Mouse (Mus musculus) cerebellum, adult 11 months (tissue): Measurements from ENCODE around the gene Gm9945.

Source experiments
- DNase-seq: peaks from one replicate; pipeline ENCODE4 v3.0.0; 2022

The Gm9945 gene

DNA sequence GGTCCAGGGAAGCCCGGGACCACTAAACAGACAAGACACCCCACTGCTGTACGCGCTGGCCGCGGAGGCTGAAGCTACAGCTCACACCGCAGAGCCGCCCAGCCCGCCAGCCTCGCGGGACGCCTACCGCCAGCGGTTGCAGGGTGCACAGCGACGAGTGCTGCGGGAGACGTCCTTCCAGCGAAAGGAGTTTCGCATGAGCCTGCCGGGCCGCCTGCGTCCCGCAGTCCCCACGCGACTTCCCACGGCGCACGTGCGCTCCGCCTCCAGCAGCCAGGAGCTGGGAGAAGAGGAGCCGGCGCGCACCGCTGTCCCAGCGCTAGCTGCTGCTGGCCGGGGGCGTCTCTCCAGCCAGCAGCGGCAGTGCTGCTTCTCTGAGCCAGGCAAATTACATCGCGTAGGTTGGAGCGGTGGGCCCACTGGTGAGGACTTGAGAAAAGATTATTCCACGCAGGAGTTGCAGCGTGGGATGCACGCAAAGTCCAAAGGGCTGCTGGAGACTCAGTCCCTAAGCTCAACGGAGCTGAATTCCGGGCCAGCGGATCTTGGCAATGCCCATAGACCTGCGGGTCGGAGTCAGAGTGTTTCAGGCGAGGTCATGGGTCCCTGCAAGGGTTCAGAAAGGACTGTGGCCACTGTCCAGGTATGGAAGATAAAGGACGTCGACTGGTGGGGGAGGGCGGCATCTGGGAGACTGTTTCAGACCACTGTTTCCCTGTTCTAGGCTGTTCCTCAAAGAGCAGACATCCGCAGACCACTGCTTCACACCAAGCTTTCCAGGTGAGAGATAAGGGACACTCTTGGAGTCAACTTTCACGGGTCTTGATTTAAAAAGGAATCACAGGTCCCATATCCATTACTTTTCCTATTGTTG is 16.2 kb upstream of the Gm9945 start:
- no peak for DNase-seq

DNA sequence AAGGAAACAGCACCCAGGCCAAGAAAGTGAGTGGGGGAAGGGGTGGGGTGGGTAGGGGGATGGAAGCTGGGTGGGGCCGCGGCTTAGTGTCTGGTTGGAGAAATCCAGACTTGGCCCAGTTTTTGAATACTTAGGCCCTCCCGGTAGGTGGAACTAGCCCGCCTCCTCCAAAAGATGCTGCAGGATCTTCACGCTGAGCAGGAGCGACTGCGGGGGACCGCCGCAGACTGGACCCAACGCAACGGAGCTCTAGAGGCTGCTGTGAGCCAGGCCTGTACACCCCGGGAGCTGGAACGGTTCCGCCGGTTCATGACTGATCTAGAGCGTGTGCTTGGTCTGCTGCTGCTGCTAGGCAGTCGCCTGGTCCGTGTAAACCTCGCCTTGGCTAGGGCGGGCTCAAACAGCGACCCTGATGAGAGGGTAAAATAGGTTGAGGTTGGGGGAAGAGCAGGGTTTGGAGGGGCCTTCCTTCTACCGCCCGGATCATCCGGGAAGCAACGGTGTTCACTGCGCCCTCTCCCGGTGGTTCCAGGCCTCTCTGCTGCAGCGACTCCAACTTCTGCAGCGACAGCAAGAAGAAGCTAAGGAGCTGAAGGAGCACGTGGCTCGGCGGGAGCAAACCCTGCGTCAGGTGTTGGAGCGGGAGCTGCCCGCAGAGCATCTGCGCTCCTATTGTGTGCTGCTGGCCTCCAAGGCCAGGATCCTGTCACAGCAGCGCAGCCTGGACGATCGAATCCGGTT is 13.6 kb upstream of the Gm9945 start:
- peak; percentile 86 for DNase-seq

DNA sequence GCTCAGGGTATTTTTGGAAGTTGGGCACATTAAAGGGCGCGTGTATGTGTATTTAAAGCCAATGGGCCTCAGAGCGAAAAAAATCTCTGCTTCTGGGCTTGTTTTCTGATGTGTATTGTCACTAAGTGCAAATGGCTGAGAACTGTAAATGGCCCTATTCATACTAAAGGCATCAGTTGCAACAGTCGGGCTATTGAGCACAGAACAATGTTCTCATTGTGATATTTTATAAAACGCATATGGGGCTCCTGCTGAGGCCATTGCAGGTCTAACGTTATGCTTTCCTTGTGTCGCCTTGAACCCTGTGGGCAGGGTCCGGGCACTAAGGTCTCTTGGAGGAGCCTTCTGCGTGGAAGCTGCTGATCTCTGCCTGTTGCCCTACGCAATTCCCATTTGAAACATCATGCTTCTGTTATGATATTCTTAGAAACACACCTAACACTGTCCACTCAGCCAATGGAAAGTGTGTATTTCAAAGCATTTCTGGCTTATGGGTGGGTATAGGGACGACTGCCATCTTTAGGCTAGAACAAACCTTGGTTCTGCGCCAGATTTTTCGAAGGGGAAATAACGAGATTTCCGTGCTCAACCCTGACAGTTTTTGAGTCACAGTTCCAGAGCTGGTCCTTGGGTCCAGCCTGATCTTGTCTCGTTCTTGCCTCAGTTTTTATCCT is 10.5 kb upstream of the Gm9945 start:
- no peak for DNase-seq

DNA sequence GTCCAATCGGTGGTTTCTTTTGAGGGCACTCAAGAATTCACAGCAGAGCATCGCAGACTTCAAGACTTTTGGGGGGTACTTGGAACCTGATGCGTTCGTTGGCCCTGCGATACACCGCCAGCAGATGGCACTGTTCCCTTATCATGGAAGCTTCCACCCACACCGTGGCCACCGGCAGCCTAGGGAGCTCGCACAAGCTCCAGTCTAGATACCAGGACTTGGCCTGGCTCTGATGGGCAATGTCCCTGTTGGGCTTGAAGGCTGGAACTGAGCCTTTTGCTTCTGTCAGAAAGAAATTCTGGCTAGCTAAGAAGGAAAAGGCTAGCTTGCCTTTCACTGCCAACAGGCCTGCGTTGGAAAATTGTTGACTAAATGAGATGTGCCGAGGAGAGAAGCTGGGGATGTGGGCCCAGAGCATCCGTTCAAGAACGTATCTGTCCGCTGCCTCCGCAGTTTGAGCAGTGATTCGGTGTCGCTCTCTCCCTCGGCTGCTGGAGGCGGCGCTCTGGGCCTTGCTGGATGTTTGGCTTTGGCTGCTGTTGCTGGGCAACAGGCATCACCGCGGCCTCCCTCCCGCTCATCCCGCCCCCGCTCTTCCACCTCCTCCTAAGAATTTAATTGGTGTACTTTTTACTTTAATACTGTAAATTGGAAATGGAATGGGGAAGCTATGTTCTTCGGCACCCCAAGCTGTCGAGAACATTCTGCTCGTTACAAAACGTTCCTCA is 9.8 kb upstream of the Gm9945 start, which contains the start of gene Gm9837:
Gm9837 (minus strand) TSS at position 512 of the 728 bp plus-strand sequence.
- peak; percentile 92 for DNase-seq

DNA sequence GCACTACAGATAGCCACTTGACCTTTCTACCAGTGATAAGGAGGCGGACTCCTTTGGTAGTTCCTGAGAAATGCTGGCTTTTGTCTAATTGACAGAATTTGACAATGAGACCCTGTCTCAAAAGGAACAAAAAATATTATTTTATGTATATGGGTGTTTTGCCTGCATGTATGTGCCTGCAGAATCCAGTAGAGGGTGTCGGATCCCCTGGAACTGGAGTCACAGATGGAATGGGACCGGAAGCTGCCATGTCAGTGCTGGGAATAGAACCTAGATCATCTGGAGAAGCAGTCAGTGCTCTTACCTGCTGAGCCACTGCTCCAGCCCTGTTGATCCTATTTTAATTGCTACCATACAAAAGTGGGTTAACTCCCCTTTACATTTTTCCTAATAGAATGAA is 7.3 kb upstream of the Gm9945 start:
- DNase-seq = no peak

DNA sequence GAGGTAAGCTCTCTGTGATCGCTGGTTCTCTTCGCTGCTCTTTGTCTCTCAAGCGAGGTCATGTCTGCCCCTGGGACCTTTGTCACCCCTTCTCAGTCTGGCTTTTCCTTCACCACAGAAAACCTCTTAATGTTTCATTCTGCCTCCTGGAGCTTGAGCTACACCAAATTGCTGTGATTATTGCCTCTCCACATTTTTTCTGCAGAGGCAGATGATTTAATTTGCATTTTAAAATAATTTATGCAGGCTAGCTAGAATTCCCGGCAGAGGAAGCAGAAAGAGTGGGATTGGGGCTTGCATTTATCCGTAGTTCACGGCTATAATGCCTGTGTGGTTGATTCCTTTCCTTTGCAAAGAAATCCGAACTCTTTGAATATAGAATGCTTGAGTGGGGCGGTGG is 4.3 kb upstream of the Gm9945 start:
- no peak for DNase-seq

DNA sequence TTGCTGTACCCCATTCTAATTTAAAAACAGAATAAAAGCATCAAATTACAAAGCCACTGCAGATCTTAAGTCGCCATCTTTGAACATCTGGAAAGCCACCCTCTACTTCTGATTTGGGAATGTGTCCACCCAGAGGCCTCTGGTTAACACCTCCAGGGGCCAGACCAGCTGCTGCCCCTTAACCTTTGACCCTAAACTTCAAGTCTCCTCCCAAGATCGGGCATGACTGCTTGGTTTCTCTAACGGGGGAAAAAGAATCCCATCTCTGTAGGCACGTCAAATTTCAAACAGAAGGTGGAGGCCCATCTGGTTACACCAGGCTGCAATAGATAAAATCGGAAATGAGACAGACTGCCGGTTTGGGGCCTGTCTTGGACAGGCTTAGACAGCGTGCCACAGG is 2.1 kb upstream of the Gm9945 start:
- no peak for DNase-seq

DNA sequence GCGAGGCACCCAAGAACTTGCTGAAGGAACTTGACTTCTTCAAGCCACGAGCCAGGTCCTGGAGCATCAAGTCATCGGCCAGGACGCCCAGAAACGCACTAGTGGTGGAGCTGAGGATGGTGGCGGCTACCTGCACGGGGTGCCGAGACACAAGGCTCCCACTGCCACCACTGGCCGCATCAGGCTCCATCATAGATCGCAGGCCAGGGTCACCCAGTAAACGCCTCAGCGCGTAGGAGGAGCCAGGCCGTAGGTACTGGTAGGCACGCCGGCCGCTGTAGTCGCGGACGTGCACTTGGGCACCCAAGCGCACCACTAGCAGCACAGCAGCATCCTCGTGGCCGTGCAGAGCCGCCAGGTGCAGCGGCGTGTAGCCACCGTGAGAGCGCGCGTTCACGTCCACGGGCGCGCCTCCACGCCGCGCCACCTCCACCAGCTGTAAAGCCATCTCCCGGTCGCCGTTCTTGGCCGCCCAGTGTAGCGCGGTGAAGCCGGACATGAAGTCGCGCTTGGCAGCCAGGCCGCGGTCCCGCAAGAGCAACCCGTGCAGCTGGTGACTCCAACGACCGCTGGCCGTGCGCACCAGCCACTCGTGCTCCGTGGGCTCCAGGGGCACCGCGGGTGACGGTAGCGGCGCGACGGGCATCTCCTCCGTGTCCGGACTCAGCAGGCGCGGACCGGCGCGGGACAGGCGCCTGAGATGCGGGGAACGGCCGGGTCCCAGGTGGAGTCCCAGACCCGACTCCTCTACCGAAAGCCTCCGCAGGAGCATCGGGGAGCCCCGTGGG is 1.4 kb upstream of the Gm9945 start:
- DNase-seq = peak; percentile 54

DNA sequence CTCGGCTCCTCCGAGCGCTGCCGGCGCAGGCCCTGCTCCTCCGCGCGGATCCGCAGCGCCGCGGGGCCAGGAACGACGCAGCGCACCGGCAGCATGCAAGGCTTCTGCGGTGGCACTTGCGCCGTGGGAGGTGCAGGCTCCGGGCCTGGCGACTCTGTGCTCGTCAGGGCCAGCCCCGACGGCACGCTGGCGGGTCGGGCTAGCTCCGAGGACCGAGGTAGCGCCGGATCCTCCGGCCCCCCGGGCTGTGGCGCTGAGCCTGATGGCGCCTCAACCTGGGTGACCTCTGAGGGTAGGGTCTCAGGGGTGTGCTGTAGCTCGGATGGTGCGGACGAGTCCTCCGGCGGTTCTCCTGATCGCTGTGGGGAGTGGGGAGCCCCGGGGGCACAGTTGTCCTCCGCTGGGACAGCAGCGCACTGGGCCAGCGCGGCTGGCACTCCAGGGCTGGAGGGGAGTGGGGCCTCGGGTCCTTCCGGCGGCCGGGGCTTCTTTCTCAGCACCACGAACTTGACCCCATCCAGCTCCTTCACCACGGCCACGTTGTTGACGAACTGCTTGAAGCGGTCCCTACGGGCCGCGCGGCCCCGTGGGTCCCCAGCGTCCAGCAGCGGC is 689 bp upstream of the Gm9945 start:
- DNase-seq = peak; percentile 50

DNA sequence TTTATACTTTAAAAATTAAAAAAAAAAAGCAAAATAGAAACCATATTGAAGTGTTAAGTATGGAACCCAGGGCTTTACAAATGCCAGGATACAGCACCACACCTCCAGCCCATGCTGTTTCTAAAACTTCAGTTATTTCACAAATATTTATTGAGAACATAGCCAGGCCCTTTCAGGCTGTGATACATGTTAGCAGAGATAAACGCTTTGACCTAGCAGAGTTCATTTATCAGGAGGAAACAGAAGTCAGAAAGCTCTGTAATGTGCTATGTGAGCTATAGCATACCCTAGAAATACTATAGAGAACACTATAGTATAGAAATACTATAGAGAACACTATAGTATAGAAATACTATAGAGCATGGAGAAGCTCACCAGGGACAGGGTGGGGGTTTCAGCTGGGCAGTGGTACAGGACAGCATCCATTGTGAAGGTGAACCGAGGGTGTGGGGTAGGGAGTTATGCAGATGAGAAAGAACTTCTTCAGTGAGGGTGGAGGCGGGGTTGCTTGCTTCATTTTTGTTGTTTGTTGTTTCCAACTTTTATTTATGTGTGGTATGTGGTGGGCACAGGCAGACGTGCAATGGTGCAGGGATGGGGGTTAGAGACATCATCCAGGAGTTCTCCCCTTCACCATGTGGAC is 1.2 kb downstream of the Gm9945 start:
- no peak for DNase-seq

DNA sequence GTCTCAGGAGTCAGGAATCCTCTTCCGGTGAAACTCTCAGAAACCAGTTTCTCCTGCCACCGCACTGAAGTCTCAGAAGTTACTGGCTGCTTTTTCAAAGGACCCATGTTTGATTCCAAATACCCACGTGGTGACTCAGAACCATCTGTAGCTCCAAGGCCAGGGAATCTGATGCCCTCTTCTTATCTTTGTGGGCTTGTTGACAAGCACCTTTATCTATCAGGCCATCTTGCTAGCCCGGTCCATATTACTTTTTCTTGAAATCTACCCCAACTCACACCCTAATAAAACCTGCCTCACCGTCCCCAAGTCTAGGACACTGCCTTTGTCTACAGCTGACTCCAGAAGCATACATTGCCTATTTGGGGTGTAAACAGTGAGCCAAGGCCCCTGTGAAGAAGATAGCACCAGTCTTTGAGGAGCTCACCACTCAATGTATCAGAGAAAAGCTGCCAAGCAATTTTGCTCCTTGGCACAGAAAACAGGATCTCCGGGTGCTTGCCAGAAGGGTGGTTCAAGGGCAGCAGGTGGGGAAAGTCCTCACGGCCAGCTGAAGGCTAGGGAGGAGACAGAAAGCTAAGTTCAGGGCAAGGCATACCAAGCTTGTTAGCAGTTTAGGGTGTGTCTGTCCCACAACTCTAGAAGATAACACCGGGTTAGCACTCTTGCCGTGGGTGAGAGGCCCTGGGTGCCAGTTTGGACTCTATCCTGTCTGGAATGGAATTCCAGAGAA is 3.4 kb downstream of the Gm9945 start:
- DNase-seq = peak; percentile 59

DNA sequence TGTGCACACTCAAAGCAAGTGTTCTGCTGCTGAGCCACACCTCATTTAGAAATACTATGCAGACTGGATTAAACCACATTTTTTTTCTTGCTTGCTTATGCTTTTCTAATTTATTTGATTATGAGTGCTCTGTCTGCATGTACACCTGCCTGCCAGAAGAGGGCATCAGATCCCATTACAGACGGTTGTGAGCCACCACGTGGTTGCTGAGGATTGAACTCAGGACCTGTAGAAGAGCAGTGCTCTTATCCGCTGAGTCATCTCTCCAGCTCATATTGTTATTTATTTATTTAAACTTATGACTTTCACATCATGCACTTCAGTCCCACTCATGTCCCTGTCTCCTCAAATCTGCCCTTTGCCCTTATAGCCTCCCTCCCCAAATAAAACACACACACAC is 5.8 kb downstream of the Gm9945 start:
- DNase-seq = no peak

DNA sequence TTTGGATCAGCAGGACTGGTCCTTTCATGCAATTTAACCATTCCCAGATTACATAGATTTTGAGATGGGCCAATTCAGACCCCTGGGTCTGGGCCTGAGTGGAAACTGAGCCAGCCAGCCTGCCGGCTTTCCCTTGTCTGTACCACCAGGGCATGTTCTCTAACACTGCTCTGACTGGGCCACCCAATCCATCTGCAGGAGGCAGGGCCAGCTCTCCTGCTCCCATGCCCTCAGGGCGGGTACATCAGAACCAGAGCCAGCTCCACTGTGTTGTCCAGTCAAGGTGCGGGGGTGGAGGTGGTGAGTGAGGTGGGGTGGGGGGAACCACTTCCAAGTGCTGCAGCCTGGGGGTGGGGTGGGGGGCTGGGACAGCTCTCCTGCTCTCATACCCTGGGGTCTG is 6.4 kb downstream of the Gm9945 start:
- DNase-seq = no peak

DNA sequence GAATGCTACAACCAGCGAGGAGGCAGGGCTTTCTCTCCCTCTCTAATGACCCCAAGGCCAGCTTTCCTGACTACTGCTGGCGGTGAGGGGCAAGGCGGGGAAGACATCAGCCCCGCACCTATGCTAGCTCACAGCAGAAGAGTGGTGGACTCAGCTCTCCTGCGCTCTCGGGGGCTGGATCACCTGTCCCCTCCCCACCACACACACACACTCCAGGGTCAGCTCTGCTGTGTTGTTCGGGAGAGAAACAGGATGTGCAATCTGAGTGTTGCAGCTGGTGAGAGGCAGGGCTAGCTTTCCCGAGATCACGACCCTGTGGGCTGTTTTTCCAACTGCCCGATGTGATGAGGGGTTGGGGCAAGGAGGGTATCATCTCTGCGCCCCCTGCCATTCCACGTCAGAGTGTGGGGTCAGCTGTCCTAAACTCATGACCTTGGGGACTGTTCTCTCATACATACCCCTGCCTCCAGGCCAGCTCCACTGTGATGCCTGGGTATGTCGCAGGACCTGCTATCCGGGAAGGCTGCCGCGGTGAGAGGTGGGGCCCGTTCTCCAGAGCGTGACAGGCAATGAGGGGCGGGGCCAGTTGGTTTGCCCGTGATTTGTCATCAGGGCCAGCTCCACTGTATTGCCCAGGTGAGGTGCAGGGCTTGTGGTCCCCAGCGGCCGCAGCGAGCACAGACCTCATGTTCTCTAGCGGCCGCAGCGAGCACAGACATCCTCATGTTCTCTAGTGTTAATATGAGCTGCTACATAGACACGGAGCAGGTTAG is 7.0 kb downstream of the Gm9945 start:
- peak; percentile 83 for DNase-seq

DNA sequence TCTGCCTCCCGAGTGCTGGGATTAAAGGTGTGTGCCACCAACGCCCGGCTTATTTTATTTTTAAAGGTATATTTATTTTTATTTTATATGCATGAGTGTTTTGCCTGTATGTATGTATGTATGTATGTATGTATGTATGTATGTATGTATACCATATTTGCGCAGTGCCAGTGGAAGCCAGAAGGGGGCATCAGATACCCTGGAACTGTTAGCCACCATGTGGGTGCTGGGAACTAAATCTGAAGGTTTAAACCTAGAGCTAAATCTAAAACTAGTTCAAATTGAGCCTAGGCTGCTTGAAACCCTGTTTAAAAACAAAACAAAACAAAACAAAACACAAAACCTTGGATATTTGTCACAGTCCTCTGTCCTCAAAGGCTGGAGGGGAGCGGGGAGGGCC is 9.0 kb downstream of the Gm9945 start:
- no peak for DNase-seq

DNA sequence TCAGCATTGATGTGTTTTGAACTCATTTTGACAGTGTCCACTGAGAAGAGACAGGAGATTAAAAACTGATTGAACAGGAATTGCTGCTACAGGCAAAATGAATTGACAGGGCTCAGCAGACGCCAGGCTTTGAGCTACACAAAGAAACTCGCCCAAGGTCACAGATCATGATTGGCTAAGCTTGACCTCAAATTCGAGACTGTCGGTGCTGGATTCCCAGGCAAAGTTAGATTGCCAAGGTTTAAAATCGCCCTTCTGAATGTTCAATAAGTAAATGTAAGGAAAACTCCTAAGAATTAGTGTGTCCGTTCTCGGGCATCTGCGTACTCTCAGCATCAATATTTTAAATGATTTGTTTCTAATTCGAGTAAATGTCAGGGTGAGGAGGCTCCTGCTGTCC is 9.5 kb downstream of the Gm9945 start:
- no peak for DNase-seq

DNA sequence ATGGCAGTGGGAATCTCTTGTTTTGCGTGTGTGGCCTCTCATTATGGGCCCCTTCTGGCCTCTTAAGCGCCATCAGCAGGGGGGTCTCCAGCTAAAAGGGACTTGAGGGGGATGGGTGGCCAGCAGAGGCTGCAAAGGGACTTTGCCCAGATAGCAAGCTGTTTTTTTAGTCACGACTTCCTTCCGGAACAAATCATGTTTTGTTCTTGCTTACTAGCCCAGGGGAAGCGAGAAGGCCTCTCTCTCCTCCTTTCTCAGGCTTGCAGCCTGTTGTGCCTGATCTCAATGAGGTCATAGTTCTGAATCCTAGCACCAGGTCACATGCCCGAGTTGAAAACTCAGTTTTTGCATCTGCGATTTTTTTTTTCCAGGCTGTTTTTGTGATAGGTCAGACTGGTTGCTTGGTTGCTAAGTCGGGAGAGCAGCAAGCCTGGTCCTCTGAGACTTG is 12.0 kb downstream of the Gm9945 start:
- no peak for DNase-seq

DNA sequence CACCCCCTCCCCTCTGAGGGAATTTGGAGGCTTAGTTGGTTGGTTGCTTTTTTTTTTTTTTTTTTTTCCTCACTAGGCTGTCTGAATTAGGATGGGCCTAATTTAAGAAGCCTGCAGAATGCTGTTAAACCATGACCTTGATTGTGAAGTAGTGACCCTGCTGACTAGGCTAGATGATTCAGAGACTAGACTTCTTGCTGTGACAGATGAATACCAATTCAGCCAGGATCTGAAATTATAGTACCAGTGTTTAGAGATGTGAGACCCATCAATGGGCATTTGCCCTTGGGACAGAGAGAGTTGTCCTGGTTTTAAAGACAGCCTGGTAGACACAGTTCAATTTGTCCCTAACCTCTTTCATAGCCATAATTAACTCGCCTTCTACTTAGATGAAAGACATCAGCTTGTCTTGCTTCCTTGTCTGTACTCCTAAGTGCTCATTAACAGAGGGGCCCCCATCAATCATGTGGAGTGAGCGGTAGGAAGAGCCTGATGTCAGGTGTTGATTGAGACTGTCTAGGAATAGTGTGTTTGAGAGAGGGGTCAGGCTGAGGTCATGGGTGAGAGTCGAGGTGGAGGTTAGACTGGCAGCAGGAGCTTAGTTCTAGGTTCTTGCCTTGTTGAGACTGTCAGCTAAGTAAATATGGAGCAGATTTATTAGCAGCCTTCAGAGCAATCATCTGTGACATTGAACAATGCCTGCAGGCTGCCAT is 13.4 kb downstream of the Gm9945 start:
- DNase-seq = no peak

DNA sequence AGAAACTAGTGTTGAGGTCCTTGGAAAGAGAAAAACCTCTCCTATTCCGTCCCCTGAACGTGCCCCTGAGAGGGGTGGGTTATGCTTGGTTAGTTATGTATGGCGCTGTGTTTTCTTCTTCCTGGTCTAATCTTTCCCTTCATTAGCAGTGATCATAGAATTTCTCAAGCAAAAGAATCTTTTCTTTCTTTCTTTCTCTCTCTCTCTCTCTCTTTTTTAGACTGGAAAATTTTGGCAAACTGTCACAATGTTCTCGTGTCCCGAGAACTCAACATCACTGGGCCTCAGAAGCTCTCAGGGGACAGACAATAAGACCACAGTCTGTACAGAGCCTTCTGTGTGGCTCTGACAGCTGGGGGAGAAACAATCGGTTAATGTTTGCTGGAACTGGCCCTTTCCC is 15.5 kb downstream of the Gm9945 start:
- no peak for DNase-seq
